Comparison of ENCODE assay signal across 16 mouse cellular contexts in the genomic region with DNA sequence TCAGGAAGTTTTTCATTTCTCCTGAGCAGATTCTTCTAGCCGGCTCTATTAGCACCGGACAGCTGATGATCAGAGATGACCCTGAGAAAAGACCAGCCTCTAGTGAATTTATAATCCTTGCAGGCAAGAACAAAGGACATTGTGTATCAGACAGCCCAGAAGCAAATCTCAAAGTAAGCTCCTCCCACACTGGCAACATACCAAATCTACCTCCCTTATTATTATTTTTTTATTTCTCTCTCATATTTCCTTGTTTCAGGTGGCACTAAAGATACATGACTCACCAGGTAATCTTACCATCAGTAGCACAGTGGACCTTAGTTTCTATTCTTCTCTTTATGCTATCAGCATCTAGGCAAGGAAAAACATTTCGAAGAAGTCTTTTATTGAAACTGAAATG.
"Had no signal": no experiment of that assay in that cellular context is flagged by ENCODE, and none has a peak within 500 bp of the region (broad histone marks: within the 10 kb centered on the region; RNA-seq: fewer than 3 reads in every experiment).

Gm27235 (minus strand) TSS at position 101 of the 400 bp plus-strand sequence.
D730048I06Rik (minus strand) TSS at position 112 of the 400 bp plus-strand sequence.

- DNase-seq: heart, postnatal 10 days; heart, postnatal 14 days; heart, postnatal 36 days; heart, postnatal 4 days; kidney, adult 11 months; kidney, adult 18-20 months; kidney, adult 2 months; kidney, adult 8-10 months; kidney, adult 9 months; kidney, postnatal 10 days; kidney, postnatal 14 days; kidney, postnatal 25 days; kidney, postnatal 36 days; kidney, postnatal 4 days; layer of hippocampus, adult 9-11 months; layer of hippocampus, postnatal 36 days had no signal
